Mouse (Mus musculus) brain, embryonic 14.5 days (tissue): ENCODE measurements at regions not wholly inside any gene's neighbourhood (a gene's known extent, or its start where the extent isn't known, plus 50 kb on each side); places are given as distances from the start of the nearest gene placed in this dataset.

Experiments
- DNase-seq: peaks from one replicate; pipeline ENCODE4 v3.0.0-alpha.2; 2011; ENCODE audit warnings: low read depth
- CTCF ChIP-seq: fragments of 200-500 bp; IDR thresholded peaks from 2 replicates; pipeline ENCODE4 v1.5.1; 2012; ENCODE audit warnings: inconsistent platforms, mild to moderate bottlenecking, moderate library complexity, borderline replicate concordance; ENCODE audit not compliant: insufficient read depth, insufficient read length; ENCODE audit errors: extremely low read depth
- POLR2A ChIP-seq: fragments of 200-500 bp; IDR thresholded peaks from 2 replicates; pipeline ENCODE4 v1.6.1; 2012; ENCODE audit warnings: mild to moderate bottlenecking, inconsistent platforms, borderline replicate concordance; ENCODE audit not compliant: poor library complexity, insufficient read depth, insufficient read length, severe bottlenecking; ENCODE audit errors: extremely low read depth

DNA sequence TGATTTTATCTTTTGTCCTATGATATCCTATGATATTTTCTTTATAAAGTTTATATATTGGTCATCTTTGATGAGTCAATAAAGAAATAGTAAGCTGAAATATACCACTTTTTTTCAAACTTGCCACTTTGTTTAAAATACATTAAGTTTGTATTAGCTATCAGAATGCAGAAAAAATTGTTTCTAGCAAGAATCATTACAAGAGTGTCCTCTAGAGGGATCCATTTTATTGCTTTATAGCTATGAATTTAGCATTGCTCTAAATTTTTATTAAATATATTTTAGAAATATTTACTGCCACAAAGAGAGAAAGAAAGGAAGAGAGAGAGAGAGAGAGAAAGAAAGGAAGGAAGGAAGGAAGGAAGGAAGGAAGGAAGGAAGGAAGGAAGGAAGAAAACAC is 348.0 kb downstream of the Plod2 start:
- no peak for TF ChIP-seq CTCF
- TF ChIP-seq POLR2A = no peak
- peak; percentile 14 for DNase-seq

DNA sequence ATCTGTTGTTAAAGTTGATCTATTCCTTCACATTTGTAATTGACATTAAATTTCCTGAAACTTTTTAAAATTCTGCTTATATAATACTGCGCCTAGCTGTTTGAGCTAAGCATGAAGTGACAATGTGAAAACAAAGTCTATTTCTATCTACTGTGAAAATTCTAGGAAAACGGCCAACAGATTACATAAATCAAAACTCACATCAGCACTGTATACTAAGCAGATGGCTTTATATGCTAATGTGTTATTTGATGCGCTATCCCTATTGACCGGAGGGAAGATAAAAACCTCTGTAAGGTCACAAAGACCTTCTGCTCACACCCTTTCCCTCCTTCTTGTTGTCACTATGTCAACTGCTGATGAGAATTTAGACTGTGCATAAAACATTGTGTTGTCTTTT is 357.7 kb downstream of the Plod2 start:
- TF ChIP-seq POLR2A (no peak), CTCF (no peak)
- DNase-seq = peak; percentile 49

DNA sequence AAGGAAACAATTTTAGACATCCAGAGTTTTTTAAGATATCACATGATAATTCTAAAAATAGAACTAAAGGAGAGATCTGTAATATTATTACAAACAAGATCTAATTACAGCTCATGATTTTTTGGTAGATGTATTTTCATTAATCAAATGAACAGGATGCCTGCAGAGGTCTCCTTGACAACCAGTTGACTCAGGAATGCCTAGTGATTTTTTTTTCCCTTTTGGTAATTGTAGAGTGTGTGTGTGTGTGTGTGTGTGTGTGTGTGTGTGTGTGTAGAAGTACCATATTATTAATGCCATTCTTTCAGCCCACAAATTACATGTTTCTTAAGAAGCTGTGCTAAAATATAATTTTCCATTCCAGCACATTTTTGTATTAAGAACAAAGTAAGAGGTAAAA is 365.1 kb downstream of the Plod2 start:
- TF ChIP-seq CTCF (no peak), POLR2A (no peak)
- peak; percentile 51 for DNase-seq

DNA sequence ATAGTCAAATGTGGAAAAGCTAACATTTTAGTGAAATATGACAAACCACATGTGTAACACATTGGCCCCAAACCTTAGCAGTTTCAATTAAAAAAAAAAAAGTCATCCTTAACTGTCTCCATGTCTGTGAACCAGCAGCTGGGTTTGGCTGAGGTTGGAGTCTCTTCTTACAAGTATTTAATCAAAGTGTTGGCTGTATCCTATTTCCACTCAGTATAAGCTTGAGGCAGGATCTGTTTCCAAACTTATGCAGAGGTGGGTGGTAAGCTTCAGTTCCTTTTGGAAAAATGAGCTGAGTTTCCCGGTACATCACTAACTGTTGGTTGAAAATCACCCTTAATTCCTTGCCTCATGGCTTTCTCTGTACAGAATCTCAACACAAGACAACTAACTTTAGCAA is 377.4 kb downstream of the Plod2 start:
- TF ChIP-seq CTCF = no peak
- TF ChIP-seq POLR2A = no peak
- DNase-seq = no peak

DNA sequence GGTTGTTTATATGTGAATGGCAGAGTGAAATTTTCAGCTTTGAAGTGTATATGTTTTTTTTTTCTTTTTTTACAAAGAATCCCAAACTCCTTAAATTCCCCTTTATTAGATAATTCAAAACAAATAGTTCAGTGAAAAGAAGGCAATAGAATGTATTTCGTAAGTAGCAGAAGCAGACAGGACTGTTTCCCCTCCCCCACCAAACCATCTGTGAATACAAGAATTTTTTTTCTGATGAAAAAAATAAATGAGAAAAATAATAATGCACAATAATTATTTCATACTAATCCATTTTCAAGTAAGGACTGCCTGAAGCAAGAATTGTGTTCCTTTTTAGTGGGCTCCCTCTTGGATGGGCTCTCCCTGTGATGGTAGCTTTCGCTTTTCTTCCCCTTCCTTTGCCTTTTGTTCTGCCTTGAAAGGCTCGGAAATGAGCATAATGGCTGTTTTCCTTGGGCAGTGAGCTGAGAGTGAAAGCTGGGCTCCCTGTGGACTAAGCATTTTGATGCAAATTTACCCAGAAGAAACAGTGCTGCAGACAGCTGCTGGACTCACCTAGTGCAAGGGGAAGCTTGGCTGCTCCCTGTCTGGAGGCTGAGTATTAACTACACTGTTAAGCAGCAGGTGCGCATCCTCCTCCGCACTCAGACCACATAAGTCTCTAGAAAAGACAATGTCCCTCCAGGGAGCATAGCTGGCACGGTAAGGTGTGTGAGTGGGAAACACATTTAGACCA is 388.4 kb downstream of the Plod2 start:
- no peak for TF ChIP-seq CTCF
- TF ChIP-seq POLR2A = no peak
- DNase-seq = peak; percentile 97

DNA sequence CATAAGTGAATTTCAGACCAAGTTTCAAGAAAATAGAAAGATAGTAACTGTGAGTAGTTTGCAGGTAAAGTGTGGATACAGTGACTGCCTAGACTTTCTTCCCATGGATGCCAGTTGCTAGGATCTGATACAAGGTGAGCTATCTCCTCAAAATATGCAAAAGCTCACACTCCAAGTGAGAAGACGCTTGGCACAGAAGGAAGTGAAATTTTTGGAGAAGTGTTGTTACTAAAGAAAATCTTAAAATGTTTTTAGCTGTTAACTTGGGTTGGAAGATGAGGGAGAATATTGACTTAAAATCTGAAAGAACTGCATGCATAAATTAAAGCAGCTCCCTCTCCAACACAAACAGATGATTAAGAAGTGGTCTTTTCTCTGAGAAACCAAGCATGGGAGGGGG is 395.8 kb downstream of the Plod2 start:
- TF ChIP-seq CTCF = no peak
- TF ChIP-seq POLR2A = no peak
- no peak for DNase-seq

DNA sequence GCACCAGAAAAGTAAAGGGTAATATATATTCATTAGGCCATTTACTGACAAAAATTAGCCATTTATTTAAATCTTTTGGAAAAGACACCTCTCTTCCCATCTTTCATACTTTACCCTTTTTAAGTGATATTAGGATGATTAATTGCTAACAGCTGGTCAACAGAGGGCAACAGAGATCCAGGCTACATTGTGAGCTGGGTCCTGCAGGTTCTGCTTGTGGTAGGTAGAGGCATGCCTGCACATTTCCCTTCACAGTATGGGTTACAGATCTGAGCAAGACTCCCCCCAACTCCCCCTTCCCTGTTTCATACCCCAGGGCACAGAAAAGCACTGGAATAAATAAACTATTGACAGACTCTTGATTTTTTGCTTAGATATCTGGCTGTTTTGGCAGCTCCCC is 408.1 kb downstream of the Plod2 start:
- TF ChIP-seq POLR2A = no peak
- peak; percentile 48; the same call in 1 of the 2 replicates for TF ChIP-seq CTCF
- peak; percentile 72 for DNase-seq

DNA sequence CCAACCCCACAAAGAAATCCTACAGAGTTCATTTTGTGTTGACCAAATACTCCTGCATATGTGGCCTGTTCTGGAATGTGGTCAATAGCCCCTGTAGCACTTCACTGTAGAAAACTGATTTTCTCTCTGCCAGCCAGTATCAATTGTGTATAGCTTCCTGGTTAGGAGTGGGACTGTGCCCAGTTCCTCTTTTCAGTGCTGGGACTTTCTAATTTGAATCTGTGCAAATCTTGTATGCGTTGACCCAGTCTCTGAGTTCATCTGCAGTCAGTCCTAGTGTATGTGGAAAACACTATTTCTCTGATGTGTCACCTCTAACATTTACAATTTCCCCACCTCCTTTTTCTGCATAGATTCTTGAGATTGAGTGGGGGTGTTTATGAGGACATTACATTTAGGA is 421.3 kb downstream of the Plod2 start:
- TF ChIP-seq POLR2A (no peak), CTCF (no peak)
- no peak for DNase-seq

DNA sequence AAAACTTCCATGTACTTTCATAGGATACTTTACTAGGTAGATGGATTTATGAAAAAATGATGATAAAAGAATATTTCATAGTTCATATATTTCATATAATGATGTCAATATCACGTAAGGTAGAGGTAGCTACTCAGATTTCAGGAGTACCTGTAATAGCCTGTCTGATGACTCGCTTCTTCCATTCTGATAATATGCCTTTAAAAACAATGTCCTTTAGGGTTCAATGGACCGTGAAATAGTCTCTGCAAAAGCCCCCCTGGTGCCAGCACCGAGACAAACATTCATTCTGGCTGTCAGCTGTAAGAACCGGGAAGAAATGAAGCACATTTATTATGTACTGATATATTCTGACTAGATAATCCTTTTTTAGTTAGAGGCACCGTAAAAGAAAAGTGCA is 449.7 kb downstream of the Plod2 start:
- DNase-seq = peak; percentile 68

DNA sequence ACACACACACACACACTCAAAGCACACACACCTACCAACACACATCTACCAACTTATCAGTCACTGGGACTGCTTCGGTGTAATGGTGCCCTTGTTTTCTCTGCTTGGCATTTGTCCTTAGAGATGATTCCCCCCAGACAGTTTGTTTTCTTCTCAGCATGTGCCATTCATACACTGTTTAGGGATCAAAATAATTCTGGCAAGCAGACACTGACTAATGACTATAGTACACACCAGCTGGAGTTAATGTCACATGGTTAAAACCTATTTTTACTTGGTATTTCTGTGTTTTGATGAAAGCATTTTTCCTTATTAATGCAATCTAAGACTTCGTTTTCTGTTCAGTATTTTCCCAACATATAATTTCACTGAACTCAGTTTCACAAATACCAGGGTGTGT is 454.1 kb downstream of the Plod2 start:
- peak; percentile 55 for DNase-seq

More for the DNA sequence above, 449.7 kb downstream of the Plod2 start:
- TF ChIP-seq POLR2A (no peak), CTCF (no peak)

DNA sequence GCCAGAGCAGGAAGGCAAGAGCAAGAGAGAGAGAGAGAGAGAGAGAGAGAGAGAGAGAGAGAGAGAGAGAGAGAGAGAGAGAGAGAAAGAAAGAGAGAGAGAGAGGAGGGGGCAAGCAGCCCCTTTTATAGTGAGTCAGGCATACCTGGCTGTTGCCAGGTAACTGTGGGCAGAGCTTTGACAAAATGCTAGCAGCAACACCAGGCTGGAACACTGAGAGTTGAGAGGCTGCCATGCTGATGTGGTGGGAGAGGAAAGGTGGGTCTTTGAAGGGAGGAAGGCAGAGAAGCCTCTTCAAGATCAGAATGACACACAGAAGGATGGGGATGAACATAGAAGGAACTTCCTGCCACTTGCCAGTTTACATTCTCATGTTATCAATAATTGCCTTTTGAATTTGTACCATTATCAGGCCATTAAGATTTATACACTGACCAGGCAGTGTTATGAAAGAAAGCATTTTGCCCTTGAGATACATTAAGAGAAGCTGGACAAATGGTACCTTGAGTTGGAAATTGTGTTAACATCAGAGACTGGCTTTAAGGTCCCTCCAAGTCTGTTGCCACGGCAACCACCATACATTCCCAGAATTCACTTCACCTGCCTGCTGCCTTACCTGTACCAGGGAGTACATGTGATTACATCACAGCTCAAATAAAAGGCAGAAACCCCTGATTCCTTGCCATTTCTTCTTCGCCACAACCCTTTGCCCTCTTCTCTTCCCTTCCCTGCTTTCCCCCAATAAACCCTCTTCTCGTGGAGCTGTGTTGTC is 463.3 kb downstream of the Plod2 start:
- TF ChIP-seq POLR2A (no peak), CTCF (no peak)
- peak; percentile 42 for DNase-seq

More for the DNA sequence above, 454.1 kb downstream of the Plod2 start:
- TF ChIP-seq CTCF = no peak
- no peak for TF ChIP-seq POLR2A
